ENCODE assay signal across 8 mouse cellular contexts in the genomic region with DNA sequence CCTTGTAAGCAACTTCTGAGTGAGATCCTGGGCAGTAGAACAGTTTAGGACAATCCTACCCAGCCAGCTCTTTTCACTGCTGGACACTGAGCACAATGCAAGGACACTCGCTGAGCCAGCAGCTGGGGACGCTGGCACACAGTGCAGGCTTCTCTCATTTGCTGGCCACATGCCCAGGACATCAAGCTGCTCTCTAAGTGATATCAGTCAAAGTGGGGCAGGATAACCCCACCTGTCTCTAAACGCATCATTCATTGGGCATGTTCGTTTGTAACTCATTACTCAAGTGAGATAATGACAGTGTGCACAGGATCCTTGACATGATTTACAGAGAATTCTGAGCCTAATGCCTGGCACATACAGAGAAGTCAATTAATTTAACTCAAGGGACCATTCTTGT.
A peak's percentile ranks its signal among the peaks of the same experiment; 100 is the strongest.
DNase-seq lines count a peak whose midpoint lies in the region; ATAC-seq lines count a peak whose summit lies in the region.

No protein-coding gene starts in this region.

- no peaks in the 10 kb centered on the region for H3K4me1 ChIP-seq in hindbrain, embryonic 12.5 days
- no peaks in the 10 kb centered on the region for H3K4me1 ChIP-seq in hindbrain, embryonic 11.5 days (replicated peaks; ENCODE audit: control insufficient read depth, insufficient read depth, low read length)
- H3K4me1 ChIP-seq in forebrain, embryonic 15.5 days, result peaks cover 8% of the 10 kb centered on the region; the same call in 1 of the 2 replicates
- H3K4me1 ChIP-seq in lung, embryonic 16.5 days (replicated peaks; ENCODE audit: control insufficient read depth, insufficient read depth, low read length), result peaks cover 3% of the 10 kb centered on the region; the same call in 1 of the 2 replicates

- H3K27me3 ChIP-seq in hindbrain, embryonic 12.5 days, result no peaks in the 10 kb centered on the region
- no peaks in the 10 kb centered on the region for H3K27me3 ChIP-seq in hindbrain, embryonic 11.5 days (ENCODE audit: control insufficient read depth, insufficient read depth, low read length)
- H3K27me3 ChIP-seq in forebrain, embryonic 15.5 days, result no peaks in the 10 kb centered on the region
- no peaks in the 10 kb centered on the region for H3K27me3 ChIP-seq in lung, embryonic 16.5 days (ENCODE audit: control insufficient read depth, insufficient read depth, low read depth, low read length)

- no peaks in the 10 kb centered on the region for H3K36me3 ChIP-seq in hindbrain, embryonic 12.5 days
- H3K36me3 ChIP-seq in hindbrain, embryonic 11.5 days (ENCODE audit: control insufficient read depth, insufficient read depth, low read length), result no peaks in the 10 kb centered on the region
- no peaks in the 10 kb centered on the region for H3K36me3 ChIP-seq in forebrain, embryonic 15.5 days
- H3K36me3 ChIP-seq in lung, embryonic 16.5 days (ENCODE audit: control insufficient read depth, insufficient read depth, low read length), result no peaks in the 10 kb centered on the region

- WGBS in hindbrain, embryonic 12.5 days, result 64% methylated on average over 4 of the region's 4 CpGs
- WGBS in hindbrain, embryonic 11.5 days, result 74% methylated on average over 4 of the region's 4 CpGs
- 23% methylated on average over 4 of the region's 4 CpGs for WGBS in forebrain, embryonic 15.5 days
- WGBS in lung, embryonic 16.5 days, result 26% methylated on average over 4 of the region's 4 CpGs

- no peak overlapping the region for H3K9ac ChIP-seq in hindbrain, embryonic 12.5 days
- no peak overlapping the region for H3K9ac ChIP-seq in hindbrain, embryonic 11.5 days (ENCODE audit: low read depth, low read length)
- no peak overlapping the region for H3K9ac ChIP-seq in forebrain, embryonic 15.5 days (replicated peaks)
- H3K9ac ChIP-seq in lung, embryonic 16.5 days (ENCODE audit: low read length), result no peak overlapping the region

- H3K9me3 ChIP-seq in hindbrain, embryonic 12.5 days (replicated peaks), result no peaks in the 10 kb centered on the region
- H3K9me3 ChIP-seq in hindbrain, embryonic 11.5 days (ENCODE audit: control insufficient read depth, low read length), result no peaks in the 10 kb centered on the region
- H3K9me3 ChIP-seq in forebrain, embryonic 15.5 days, result no peaks in the 10 kb centered on the region
- no peaks in the 10 kb centered on the region for H3K9me3 ChIP-seq in lung, embryonic 16.5 days (ENCODE audit: control insufficient read depth, low read length)

- H3K27ac ChIP-seq in hindbrain, embryonic 12.5 days, result no peak overlapping the region
- H3K27ac ChIP-seq in hindbrain, embryonic 11.5 days (ENCODE audit: low read depth, low read length), result no peak overlapping the region
- no peak overlapping the region for H3K27ac ChIP-seq in forebrain, embryonic 15.5 days (replicated peaks)
- no peak overlapping the region for H3K27ac ChIP-seq in lung, embryonic 16.5 days (ENCODE audit: low read length)

- peak; percentile 78 for ATAC-seq in hindbrain, embryonic 12.5 days (ENCODE audit: low FRiP score)
- ATAC-seq in hindbrain, embryonic 11.5 days (ENCODE audit: low FRiP score), result no peak
- ATAC-seq in forebrain, embryonic 15.5 days (replicated peaks), result peak; percentile 80
- peak; percentile 84 for ATAC-seq in lung, embryonic 16.5 days (ENCODE audit: low read depth)
- no peak for ATAC-seq in monocyte, adult 5-6 weeks (replicated peaks; ENCODE audit: insufficient number of reproducible peaks, low FRiP score, low TSS enrichment, poor library complexity, severe bottlenecking)

- DNase-seq in hindbrain, embryonic 11.5 days (ENCODE audit: low spot score), result no peak
- DNase-seq in adrenal gland, postnatal 10 days, result peak; percentile 84
- peak; percentile 79 for DNase-seq in heart, postnatal 4 days
- DNase-seq in testis, postnatal 10 days (ENCODE audit: low spot score), result peak; percentile 83

- H3K4me3 ChIP-seq in hindbrain, embryonic 12.5 days, result no peak overlapping the region
- H3K4me3 ChIP-seq in hindbrain, embryonic 11.5 days (ENCODE audit: low read depth, low read length), result no peak overlapping the region
- H3K4me3 ChIP-seq in forebrain, embryonic 15.5 days, result no peak overlapping the region
- H3K4me3 ChIP-seq in lung, embryonic 16.5 days (ENCODE audit: low read length), result no peak overlapping the region

- H3K4me2 ChIP-seq in hindbrain, embryonic 12.5 days (replicated peaks), result no peak overlapping the region
- H3K4me2 ChIP-seq in hindbrain, embryonic 11.5 days (replicated peaks; ENCODE audit: low read depth, low read length), result no peak overlapping the region
- no peak overlapping the region for H3K4me2 ChIP-seq in forebrain, embryonic 15.5 days (replicated peaks)
- H3K4me2 ChIP-seq in lung, embryonic 16.5 days (ENCODE audit: low read depth, low read length), result no peak overlapping the region

Comparison
In these comparisons a context has a peak if more than half of its experiments do, and no peak if none do; other contexts are left out.
1. ATAC-seq: peak in hindbrain, embryonic 12.5 days (single experiment), forebrain, embryonic 15.5 days (single experiment) and lung, embryonic 16.5 days (single experiment); none in hindbrain, embryonic 11.5 days (single experiment) and monocyte, adult 5-6 weeks (single experiment).